Mouse (Mus musculus) heart, adult 2 months (tissue): ENCODE data around the gene Nfkbie.

Experiments used
- CTCF ChIP-seq: fragments of 200-600 bp; IDR thresholded peaks from 2 replicates; pipeline ENCODE4 v1.8.1; 2022; ENCODE audit warnings: antibody characterized with exemption, mild to moderate bottlenecking, moderate library complexity
- EP300 ChIP-seq: fragments of 200-500 bp; IDR thresholded peaks from 2 replicates; pipeline ENCODE4 v1.6.1; 2011; ENCODE audit warnings: low read depth, low read length, control low read depth; ENCODE audit not compliant: insufficient read depth

DNA sequence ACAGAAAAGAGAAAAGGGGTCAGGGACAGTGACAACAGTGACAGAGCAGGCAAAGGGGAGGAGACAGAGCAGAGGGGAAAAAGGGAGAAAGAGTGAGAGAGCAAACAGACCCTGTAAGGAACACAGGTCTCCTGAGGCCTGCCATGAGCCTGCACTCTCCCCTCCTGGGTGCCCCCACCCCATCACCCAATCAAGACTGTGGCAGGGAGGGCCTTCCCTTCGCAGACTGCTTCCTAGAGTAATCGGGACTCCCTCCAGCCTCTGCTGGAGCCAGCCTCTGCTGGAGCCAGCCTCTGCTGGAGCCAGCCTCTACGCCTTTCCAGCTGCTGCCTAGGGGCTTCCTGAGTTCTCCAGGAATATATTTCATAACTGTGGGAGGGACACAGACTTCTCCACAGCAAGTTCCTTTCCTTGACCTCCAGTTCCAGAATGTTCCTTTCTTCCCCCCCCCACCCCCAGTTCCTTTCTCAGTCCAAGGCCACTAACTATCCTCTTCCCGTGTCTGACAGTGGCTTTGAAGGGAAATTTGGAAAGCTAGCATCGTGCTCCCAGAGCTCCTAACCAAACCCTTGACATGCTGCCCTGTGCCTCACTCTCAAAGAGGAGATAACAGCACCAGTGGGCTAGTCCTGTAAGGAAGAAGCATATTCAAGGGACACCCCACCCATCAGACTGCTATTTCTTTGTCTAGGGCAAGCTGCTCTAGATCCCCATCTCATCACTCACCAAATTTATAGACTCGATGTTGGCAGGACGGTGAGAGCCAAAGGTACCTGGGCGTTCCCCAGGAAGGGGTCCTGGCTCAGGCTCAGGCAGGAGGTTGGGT, 37.3 kb downstream of the Nfkbie start:
- TF ChIP-seq CTCF (no peak), EP300 (no peak)
